Mouse (Mus musculus) right cerebral cortex, postnatal 25 days (tissue): ENCODE results near the gene Krt81.

Experiments
- DNase-seq: peaks from one replicate; pipeline ENCODE4 v3.0.0; 2022

Krt81 gene

DNA sequence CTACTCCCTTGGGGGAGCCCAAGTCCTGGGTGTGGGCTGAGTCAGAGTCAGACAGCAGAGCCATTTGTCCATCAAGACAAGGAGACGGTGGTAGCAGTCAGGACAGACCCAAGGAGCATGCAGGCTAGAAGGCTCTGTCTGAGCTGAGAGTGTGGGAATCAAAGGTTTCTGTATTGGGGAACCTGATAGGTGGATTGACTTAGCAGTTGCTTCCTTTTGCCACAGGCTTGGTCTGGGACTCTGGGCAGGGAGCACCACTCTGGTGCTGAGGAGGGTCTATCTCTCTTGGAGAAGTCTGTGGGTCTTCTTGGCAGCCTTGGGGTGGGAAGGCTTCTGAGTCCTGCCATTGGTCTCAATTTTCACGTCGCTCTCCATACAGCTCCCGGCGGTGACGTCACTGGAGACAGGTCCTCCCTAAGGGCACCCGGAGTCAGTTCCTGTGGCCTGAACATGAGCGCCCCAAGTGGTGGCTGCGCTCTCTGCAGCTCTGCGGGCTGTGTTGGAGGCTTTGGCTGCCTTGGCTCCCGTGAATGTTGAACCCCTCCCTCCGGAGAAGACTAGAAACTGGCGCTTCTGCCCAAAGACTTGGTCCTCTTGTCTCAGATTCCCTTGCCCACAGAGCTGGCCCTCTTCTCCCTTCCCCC lies 10.3 kb downstream of the Krt81 start:
- peak; percentile 56 for DNase-seq

DNA sequence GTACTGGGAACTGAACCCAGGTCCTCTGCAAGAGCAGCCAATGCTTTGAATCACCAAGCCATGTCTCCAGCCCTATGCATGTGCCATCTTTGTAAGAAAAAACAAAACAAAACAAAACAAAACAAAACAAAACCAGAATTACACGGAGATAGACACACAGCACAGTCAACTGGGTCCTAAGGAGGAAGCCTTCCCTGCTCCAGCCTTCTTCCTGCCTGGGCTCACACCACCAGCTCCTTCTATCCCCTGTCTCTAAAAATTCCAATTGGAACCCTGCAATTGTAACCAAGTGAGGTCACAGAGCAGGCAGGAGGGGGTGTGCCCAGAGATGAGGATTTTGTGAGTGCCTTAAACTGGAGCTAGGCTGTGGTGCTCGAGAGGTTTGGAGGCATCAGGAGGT lies 16.1 kb downstream of the Krt81 start, which contains the start of gene Krt88:
Krt88 (plus strand) TSS at position 301 of the 400 bp plus-strand sequence.
- no peak for DNase-seq

DNA sequence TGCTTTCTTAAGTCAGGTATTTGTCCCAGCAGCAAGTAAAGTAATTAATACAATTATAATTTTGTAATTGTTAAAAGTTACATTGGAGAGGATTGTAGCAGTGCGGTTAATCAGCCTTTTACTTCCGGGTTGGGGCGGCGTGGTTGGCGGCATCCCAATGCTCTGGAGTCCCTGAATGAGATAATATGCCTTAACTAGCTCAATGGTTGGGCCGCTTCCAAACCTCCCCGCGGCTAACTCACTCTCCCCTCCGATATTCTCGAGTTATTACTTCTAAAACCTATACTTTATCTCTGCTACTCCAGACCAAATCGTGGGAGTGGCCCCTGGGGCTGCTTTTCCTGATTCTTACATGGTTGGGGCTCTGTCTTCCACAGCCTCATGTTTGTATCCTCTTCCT lies 17.0 kb downstream of the Krt81 start:
- DNase-seq, result no peak

DNA sequence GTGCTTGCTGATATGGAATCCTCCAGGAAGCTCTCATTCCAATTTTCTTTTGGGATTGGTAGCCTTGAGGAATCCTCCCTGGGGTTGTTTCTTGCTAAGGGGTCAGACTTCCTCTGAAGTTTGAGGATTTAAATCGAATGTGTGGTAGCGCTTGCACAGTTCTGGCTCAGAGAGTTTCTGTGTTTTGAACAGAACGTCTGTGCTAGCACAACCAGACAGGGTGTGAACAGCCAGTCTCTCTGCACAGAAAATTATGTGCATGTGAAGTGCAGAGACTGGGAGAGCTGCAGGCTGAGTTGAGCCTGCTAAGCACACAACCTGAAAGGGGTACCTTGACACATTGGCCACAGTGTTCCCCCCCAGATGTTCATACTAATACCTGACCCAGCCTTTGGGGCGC lies 22.7 kb downstream of the Krt81 start:
- DNase-seq, result no peak

DNA sequence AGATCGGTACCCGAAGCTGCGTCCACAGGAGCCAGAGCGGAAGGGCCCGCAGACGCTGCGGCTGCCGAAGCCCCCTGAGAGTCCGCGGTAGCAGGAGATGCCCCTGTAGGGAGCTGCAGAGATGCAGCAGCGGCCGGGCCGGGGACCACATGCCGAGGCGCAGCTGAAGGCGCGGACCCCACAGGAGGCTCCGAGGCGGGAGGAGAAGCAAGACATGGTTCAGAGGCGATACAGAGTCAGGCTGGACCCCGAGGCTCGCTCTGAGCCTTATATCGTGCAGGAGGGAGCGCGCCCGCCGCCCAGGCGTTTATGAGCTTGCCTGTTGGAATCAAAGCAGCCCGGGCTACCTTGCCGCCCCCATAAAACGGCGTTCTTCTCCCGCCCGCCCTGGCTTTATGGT lies 25.0 kb downstream of the Krt81 start, which contains the start of gene Krt87:
Krt87 (minus strand) TSS at position 250 of the 400 bp plus-strand sequence.
- DNase-seq, result no peak

DNA sequence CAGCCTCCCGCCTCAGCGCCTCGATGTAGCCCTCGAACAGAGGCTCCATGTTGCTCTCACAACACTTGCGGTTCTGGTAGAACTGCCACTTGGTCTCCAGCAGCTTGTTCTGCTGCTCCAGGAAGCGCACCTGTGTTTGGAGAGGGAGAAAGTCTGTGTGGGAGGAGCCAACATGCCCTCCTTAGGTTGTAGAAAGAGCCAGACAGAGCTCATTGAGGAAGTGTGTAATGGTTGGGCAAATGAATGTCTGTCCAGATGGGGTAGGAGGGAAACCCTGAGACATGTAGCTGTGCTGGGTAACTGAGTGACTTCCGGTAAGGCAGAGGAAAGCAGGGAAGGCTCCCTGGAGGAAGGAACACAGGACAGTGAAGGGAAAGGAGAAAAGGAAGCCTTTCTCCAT lies 26.9 kb downstream of the Krt81 start:
- no peak for DNase-seq

DNA sequence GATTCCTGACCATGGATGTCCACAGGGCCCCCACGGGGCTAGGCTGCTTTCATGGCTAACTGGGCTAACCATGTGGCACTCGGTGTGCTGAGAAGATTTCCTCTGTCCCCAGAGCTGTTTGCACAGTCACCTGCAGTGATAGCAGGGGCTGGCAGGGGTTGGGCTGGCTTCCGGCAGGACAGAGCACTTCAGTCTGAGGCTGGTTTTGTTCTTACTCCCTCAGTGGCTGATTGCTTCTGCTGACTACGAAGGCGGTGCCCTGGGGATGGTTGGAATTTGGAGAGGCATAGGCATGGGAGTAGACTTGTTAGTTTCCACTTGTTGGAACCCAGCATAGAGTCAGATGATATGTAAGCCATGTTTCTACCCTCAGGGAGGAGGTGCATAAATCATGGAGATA lies 38.6 kb downstream of the Krt81 start:
- no peak for DNase-seq

DNA sequence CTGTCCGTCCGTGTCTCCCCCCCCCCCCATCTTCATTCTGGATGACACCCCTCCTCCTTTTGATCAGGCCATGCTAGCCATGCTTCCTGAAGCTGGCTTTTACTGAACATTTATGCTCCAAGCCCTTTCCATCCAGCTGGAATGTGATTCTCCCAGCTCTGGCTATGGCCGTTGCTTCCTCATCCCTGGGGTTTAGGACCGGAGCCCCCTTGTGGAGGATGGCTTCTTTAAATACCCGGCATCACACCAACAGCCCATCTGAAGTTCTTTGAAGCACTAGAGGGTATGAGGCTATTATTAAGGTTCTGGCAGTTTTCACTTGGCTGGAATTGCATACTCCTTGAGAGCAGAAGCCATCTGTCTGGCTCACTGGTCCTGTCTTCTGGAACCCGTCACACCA lies 42.6 kb downstream of the Krt81 start:
- no peak for DNase-seq

DNA sequence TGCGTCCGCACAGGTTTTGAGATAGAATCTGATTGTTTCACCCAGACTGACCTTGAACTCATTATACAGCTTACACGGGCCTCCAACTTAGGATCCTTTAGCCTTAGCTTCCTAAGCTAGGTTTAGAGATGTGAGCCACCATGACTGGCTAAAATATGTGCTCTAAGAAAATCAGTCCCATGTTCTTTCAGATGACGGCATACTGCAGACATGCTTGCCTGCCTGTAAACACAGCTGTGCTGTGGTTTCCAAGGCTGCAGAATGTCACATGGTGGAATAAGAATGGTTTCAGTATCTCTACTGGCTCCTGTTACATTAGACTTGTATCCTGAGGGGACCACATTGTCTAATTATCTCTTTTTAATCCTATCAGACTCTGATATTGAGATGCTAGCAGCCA lies 44.6 kb downstream of the Krt81 start:
- DNase-seq, result no peak

DNA sequence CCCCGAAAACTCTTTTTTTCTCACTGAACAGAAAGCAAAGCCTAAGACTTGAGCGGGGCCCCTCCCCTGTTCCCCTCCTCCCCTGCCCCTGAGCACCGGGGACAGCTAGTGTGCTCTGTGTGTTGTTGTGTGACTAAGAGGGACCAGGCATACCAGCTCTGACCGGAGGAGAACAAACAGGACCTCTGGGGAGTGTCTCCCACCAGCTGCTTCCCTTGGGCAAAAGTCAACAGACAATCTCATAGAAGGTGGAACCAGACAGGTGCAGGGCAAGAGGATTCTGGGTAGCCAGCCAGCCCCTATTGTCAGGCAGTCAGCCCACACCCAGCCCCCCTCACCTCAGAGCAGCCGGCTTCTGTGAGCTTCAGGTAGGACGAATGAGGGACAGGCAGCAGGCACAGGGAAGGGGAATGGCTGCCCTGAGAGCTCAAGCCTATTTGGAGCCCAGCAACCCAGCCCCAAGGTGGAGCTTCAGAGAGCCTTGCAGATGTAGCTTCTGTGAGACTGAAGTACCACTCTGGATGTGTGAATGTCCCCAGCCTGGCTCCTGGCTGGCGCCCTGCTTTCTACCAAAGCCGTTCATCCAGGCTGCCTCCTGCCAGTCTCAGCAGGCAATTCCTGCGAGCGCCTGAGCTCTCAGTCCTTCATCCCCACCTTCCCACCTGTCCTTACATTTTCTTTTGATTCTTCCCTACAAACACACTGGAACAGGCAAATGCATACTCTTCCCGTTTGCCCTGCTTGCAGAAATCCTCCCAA lies 48.6 kb downstream of the Krt81 start:
- no peak for DNase-seq

DNA sequence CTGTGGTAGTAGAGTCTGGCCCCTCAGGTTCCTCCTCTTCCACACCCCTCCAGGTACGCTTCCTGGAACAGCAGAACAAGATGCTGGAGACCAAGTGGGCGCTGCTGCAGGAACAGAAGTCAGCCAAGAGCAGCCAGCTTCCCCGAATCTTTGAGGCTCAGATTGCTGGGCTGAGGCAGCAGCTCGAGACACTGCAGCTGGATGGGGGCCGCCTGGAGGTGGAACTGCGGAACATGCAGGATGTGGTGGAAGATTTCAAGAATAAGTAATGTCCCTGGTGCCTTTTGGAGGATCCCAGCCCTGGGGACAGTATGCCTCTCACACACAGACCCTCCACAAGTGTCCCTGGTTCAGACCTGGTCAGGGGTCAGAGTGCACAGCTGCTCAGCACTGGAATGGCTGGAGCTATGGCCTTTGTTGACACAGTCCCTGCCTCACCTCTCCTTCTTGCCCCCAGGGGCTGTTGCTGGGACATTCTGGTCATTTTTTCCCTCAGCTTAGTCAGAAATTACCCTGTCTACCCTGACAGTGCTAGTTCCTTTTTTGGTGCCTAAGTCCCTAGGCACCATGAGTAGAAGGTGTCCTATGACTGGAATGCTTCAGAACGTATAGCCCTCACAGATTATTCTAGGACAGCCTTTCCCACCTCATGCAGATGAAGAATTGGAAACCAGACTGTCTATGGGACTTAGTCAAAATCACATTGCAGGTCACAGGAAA lies 49.5 kb downstream of the Krt81 start:
- no peak for DNase-seq

DNA sequence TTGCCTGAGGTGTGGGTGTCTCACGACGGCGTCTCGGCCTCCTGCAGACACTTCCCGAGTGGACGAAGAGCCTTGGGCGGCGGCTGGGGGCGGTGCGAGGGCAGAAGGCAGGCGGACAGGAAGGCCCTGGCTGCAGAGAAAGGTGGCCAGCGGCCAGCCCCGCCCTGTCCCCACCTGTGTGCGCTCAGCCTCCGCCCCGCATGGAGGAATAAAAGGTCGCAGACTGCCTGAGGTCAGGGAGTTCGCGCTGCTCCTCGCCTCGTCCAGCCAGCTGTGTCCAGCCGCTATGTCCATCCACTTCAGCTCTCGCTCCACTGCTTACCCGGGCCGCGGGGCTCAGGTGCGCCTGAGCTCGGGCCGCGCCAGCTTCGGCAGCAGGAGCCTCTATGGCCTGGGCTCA lies 51.4 kb downstream of the Krt81 start:
- no peak for DNase-seq

DNA sequence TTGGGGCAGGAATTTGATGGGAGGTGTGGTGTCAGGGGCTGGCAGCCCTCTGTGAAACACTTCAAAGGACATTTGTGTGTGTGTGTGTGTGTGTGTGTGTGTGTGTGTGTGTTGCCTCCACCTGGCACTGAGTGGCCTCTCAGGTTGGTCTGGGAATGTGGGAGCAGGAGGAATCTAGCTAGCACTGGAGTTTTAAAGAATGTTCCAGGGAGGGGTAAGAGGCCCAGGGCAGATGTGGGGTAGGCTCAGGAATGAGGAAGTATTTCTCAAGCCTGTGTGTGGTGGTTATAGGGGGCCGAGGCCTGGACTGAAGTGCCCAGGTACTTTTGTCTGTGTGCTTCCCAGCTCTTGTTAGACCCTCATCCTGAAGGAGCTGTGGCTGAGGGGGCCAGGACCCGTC lies 52.8 kb downstream of the Krt81 start, which contains the start of gene Krt7:
Krt7 (plus strand) TSS at position 269 of the 400 bp plus-strand sequence.
- DNase-seq, result no peak
